Mouse (Mus musculus) heart, embryonic 12.5 days (tissue): ENCODE measurements around the gene Eefsec. TPM values are rescaled to one million over a fixed set of nuclear protein-coding genes. Genes with fewer than 3 reads are reported as not detected.
A peak's percentile ranks its signal among the peaks of the same experiment; 100 is the strongest.

Source experiments
- ATAC-seq: fragments of 200-750 bp; cut with Nextera tagmentation; 2 replicates; pipeline ENCODE4 v1.8.0; 2017; ENCODE audit warnings: moderate TSS enrichment, moderate library complexity; ENCODE audit not compliant: insufficient number of reproducible peaks, low FRiP score
- H3K27ac ChIP-seq: fragments of 300-500 bp; sonication (generic); 2 replicates; pipeline ENCODE4 v1.5.1; 2016; ENCODE audit warnings: mild to moderate bottlenecking, moderate library complexity; ENCODE audit not compliant: poor library complexity, severe bottlenecking
- H3K27me3 ChIP-seq: fragments of 300-500 bp; sonication (generic); replicated peaks from 2 replicates; pipeline ENCODE4 v1.6.1; 2016; ENCODE audit warnings: mild to moderate bottlenecking, moderate library complexity
- H3K36me3 ChIP-seq: fragments of 300-500 bp; sonication (generic); 2 replicates; pipeline ENCODE4 v1.6.1; 2016; ENCODE audit warnings: mild to moderate bottlenecking, moderate library complexity
- H3K4me1 ChIP-seq: fragments of 300-500 bp; sonication (generic); replicated peaks from 2 replicates; pipeline ENCODE4 v1.6.1; 2016; ENCODE audit warnings: mild to moderate bottlenecking
- H3K4me2 ChIP-seq: fragments of 300-500 bp; sonication (generic); 2 replicates; pipeline ENCODE4 v1.6.1; 2016; ENCODE audit warnings: mild to moderate bottlenecking, moderate library complexity
- H3K4me3 ChIP-seq: fragments of 300-500 bp; sonication (generic); 2 replicates; pipeline ENCODE4 v1.5.1; 2016; ENCODE audit warnings: mild to moderate bottlenecking
- H3K9ac ChIP-seq: fragments of 300-500 bp; sonication (generic); 2 replicates; pipeline ENCODE4 v1.6.1; 2016; ENCODE audit warnings: mild to moderate bottlenecking, moderate library complexity
- H3K9me3 ChIP-seq: fragments of 300-500 bp; sonication (generic); replicated peaks from 2 replicates; pipeline ENCODE4 v1.6.1; 2016; ENCODE audit warnings: mild to moderate bottlenecking, moderate library complexity
- WGBS: fragments of 180-500 bp; shearing (Covaris S2); methylation state at CpG from one replicate; pipeline ENCODE4 v1.1.7; 2016; 5-methylcytosine and 5-hydroxymethylcytosine counted together
- polyA plus RNA-seq: library from polyadenylated mRNA; unstranded; fragments of >200 nt; fragmentation: Nextera tagmentation; extraction: Ambion mirVana; gene quantifications from 2 replicates; pipeline ENCODE4 v1.2.1, GENCODE M21; 2016

Eefsec gene
- polyA plus RNA-seq, 1 experiment from 2014 or later, result 18.5 TPM

DNA sequence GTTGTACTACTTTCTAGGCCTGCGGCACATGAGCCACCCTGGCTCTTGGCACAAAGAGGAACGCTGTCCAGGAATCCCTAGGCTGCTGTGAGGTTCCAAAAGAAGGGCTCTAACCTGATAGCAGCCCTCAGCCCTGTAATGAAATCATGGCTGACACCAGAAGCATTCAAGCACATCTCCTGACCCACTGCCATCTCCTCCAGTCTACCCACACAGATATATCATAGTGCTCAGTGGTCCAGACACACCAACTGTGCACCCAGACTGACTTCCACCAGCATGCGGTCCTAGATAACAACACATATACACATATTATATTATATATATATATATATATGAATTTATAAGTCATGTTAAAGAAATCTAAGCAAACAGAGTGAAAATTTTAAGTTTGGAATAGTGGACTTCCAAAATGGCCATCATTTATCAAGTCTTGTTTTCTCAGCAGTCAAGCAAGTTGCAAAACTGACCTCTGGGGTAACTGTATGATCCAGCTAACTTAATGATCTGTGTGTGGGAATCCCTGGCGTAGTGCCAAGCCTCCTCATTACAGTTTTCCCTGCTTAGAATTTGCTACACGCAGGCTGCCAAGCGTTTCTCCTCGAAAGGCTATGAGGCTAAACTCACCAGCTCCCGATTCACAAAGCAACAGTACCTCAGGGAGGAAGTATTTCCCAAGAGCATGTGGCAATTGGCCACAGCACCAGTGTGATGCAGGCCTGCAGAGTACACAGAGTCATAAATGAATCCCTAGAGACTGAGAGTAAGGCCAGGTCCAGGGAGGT lies 76.3 kb downstream of the Eefsec start:
- 72% methylated on average over 8 of the region's 8 CpGs for WGBS

DNA sequence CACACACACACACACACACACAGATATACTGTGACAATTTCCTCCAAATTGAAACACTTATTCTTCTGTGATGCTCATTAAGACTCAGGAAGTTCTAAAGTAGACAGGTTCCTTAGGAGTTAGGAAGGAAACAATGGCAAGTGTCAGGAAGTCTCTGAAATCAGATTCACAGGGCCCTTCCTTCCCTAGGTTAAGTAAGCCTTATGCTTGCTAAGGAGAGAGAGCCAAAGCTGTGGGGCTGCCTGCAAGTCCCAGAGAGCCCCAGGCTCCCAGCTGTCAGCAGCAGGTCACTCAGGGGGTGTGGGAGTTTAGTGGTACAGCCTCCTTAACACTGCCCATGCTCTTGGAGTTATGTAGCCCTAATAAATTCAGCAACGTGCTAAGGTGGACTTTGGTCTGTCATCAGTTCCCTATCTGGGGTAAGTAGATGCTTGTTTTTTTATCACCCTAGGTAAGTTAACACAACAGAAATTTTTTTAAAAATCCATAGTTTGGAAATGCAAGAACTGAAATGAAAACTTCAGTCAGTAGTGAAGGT lies 82.8 kb downstream of the Eefsec start:
- 39% methylated on average over 1 of the region's 1 CpGs for WGBS
- H3K9ac ChIP-seq, result no peak overlapping the region
- no peaks in the 10 kb centered on the region; the same call in 1 of the 2 replicates for H3K4me1 ChIP-seq
- H3K9me3 ChIP-seq, result no peaks in the 10 kb centered on the region
- H3K27ac ChIP-seq, result no peak overlapping the region
- H3K4me2 ChIP-seq, result no peak overlapping the region
- no peaks in the 10 kb centered on the region for H3K27me3 ChIP-seq
- H3K4me3 ChIP-seq, result no peak overlapping the region
- ATAC-seq, result no peak
- H3K36me3 ChIP-seq, result no peaks in the 10 kb centered on the region

More for the DNA sequence above, 76.3 kb downstream of the Eefsec start:
- H3K9ac ChIP-seq, result 0 out of 2 replicates have a peak overlapping the region, but pooled peaks have one; percentile 11
- H3K27ac ChIP-seq, result no peak overlapping the region
- H3K36me3 ChIP-seq, result no peaks in the 10 kb centered on the region
- H3K4me3 ChIP-seq, result no peak overlapping the region
- H3K4me2 ChIP-seq, result no peak overlapping the region
- no peaks in the 10 kb centered on the region for H3K9me3 ChIP-seq
- no peaks in the 10 kb centered on the region for H3K27me3 ChIP-seq
- ATAC-seq, result no peak
- H3K4me1 ChIP-seq, result peaks cover 5% of the 10 kb centered on the region

DNA sequence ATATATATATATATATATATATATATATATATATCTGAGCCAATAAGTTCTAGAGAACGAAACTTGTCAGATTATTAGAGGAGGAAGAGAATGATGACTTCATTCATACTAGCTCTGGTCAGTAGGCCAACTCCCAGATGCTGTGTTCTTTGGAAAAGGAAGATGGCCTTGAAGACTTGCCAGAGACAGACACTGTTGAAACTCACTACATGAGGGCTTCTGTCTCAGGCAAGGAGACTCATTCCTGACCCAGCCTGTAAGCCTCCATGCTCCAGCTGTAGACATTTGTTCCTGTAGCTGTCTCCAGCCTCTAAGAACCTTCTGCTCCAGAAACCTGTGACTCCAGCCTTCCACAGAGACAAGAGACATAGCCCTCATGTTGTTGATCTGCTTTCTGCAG lies 85.2 kb downstream of the Eefsec start:
- H3K4me2 ChIP-seq, result no peak overlapping the region
- H3K4me1 ChIP-seq, result no peaks in the 10 kb centered on the region; the same call in 1 of the 2 replicates
- H3K27me3 ChIP-seq, result no peaks in the 10 kb centered on the region
- H3K9ac ChIP-seq, result no peak overlapping the region
- 89% methylated on average over 1 of the region's 1 CpGs for WGBS
- H3K9me3 ChIP-seq, result no peaks in the 10 kb centered on the region
- H3K36me3 ChIP-seq, result no peaks in the 10 kb centered on the region
- no peak overlapping the region for H3K27ac ChIP-seq
- H3K4me3 ChIP-seq, result no peak overlapping the region
- no peak for ATAC-seq

DNA sequence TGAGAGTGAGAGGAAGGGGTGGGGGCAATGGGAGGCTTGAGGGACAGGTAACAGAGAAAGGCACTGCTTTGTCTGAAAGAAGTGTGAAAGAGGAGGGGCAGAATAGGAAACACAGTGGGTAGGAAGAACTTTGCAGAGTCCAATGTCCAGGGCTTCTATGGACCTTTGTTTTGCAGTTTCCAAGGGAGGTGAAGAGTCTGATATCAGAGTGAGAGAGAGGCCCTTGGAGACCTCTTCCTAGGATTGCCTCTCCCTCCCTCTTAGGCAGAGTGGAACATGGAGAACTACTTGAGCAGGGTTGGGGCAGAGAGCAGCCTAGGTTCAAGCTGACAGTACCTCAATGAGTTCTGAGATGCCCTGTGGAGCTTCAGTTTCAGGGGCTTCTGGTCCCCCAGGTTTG lies 88.1 kb downstream of the Eefsec start:
- H3K27ac ChIP-seq, result no peak overlapping the region
- no peak overlapping the region for H3K4me2 ChIP-seq
- H3K4me1 ChIP-seq, result peaks cover 6% of the 10 kb centered on the region
- no peak overlapping the region for H3K4me3 ChIP-seq
- H3K9ac ChIP-seq, result no peak overlapping the region
- peaks cover 4% of the 10 kb centered on the region; the same call in 1 of the 2 replicates for H3K36me3 ChIP-seq
- ATAC-seq, result no peak
- H3K9me3 ChIP-seq, result no peaks in the 10 kb centered on the region
- H3K27me3 ChIP-seq, result no peaks in the 10 kb centered on the region

DNA sequence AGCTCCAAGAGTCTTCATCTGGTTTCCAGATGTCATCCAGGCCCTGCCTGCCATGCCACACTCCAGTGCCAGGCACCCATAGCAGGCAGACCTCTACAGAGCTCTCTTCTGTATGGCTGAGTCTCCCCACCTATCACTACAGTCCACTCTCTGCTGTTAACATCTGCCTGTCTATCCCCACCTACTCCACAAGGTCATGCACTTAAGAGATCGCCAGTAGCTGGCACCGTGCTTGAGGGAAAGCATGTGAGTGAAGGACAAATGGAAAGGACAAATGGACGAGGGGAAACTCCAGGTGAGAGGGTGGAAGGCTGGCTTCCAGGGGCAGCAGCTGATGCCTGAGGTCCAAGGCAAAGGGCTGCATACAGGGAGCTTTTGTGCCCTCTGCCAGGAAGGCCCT lies 90.5 kb downstream of the Eefsec start:
- Histone ChIP-seq H3K9ac (no peak overlapping the region), H3K4me3 (no peak overlapping the region), H3K4me2 (no peak overlapping the region), H3K4me1 (peaks cover 6% of the 10 kb centered on the region), H3K36me3 (peaks cover 4% of the 10 kb centered on the region; the same call in 1 of the 2 replicates), H3K27me3 (no peaks in the 10 kb centered on the region), H3K27ac (no peak overlapping the region), H3K9me3 (no peaks in the 10 kb centered on the region)
- ATAC-seq, result no peak
- 39% methylated on average over 3 of the region's 3 CpGs for WGBS

DNA sequence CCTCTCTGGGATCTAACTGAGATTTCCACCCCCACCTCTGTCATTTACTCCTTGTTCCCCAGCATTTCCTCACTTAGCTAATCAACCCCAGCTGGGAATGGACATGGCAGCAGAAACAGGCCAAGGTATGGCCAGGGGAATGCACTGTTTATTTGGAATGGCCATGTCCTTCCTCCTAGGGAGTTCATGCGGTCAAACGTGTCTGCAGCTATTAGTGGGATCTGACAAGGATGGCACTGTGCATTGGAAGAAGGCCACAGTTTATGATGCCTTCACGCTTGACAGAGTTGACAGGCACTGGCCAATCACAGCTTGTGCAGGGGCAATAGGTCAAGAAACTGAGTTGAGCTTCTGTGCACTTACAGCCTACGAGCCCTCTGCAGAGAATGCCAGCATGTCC lies 93.8 kb downstream of the Eefsec start:
- no peaks in the 10 kb centered on the region for H3K9me3 ChIP-seq
- 64% methylated on average over 4 of the region's 4 CpGs for WGBS
- H3K36me3 ChIP-seq, result peaks cover 4% of the 10 kb centered on the region; the same call in 1 of the 2 replicates
- H3K27ac ChIP-seq, result no peak overlapping the region
- no peak overlapping the region for H3K4me3 ChIP-seq
- no peak overlapping the region for H3K9ac ChIP-seq
- H3K27me3 ChIP-seq, result no peaks in the 10 kb centered on the region
- no peak overlapping the region for H3K4me2 ChIP-seq
- ATAC-seq, result no peak
- peaks cover 6% of the 10 kb centered on the region for H3K4me1 ChIP-seq

DNA sequence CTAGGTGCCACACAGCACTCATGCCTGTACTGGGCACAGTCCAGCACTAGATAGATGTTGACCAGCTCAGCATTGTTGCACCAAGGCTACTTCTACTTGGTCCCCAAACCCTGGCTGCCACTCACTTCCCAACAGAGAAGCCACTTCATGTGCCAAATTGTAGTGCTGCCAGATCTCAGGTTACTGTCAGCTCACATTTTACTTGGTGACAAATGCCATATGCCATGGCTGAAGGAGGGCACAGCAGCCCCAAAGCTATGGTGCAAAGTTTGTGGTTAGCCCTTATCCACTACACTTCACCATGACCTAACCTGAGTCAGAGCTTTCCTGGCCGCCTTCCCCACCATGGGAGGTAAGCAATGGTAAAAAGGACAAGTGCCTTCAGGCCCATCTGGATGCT lies 99.6 kb downstream of the Eefsec start:
- 91% methylated on average over 1 of the region's 1 CpGs for WGBS
- Histone ChIP-seq H3K9ac (no peak overlapping the region), H3K27me3 (no peaks in the 10 kb centered on the region), H3K4me1 (peaks cover 26% of the 10 kb centered on the region), H3K36me3 (no peaks in the 10 kb centered on the region), H3K4me3 (no peak overlapping the region), H3K4me2 (no peak overlapping the region), H3K9me3 (no peaks in the 10 kb centered on the region), H3K27ac (no peak overlapping the region)
- ATAC-seq, result no peak

DNA sequence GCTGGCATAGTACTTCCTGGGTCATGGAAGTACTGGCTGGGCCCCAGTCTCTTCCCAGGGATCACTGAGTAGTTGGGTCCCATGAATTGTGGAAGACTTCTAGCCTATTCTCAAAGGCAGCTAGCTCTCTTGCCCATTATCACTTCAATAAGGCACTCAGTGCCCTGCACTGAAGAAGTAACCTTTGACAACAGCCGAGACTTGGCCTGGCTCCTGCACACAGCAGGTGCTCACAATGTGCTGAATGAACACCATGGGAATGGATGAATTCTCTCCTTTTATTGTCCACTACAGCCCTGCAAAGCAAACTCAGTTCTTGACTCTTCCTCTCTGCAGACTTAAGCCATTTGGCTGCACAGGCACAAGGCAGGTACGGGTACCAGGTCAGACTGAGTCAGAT lies 101.0 kb downstream of the Eefsec start:
- H3K36me3 ChIP-seq, result no peaks in the 10 kb centered on the region
- H3K4me1 ChIP-seq, result peaks cover 32% of the 10 kb centered on the region

DNA sequence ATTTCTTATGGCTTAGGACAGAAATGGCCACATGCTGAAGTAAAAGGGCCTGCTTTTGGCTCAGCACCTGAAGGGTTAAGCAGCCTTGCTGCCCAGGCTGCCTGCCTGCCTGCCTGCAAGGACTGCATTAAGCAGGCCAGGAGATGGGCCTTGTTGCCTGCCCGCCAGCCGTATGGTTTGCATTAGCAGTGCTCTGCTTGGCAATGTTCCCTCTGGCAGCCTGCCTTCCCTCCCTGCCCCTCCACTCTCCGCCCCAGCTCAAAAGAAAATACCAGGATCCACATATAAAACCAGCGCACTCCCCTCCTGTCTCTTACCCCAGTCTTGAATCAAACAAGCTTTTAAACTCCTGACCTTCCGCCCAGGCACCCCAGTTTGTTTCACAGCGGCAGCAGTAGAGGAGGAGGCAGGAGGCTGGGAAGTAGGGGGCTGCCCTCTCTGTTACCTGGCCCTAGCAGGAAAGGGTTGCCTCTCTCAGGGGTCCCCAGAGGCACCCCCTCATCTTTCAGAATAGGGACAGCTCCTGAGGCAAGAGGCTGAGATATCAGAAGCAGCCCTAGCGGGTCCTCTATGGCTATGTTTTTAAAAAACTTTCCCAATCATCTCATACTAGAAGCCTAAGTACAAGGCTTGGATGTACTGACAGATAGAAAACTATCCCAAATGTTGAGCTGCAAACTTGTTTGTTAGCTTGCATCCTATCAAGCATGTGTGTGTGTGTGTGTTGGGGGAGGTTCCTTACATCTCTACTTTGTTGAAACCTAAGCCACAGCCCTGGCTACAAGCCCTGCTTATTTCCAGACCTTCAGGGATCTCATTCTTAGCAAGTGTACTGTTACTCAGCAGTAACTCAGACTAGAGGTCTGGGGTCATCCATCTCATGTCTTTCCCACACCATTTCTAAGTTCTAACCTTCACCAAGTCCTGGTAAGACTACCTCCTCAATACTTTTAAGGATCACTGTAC lies 102.6 kb downstream of the Eefsec start:
- H3K4me2 ChIP-seq, result peak overlapping the region; percentile 43
- peaks cover 32% of the 10 kb centered on the region for H3K4me1 ChIP-seq
- WGBS, result 28% methylated on average over 7 of the region's 7 CpGs
- H3K36me3 ChIP-seq, result no peaks in the 10 kb centered on the region
- H3K9me3 ChIP-seq, result no peaks in the 10 kb centered on the region
- H3K9ac ChIP-seq, result no peak overlapping the region
- no peaks in the 10 kb centered on the region for H3K27me3 ChIP-seq
- no peak overlapping the region for H3K4me3 ChIP-seq
- peak; percentile 79 for ATAC-seq
- peak overlapping the region; percentile 78 for H3K27ac ChIP-seq

More for the DNA sequence above, 101.0 kb downstream of the Eefsec start:
- no peak overlapping the region for H3K9ac ChIP-seq
- H3K27ac ChIP-seq, result no peak overlapping the region
- H3K4me2 ChIP-seq, result no peak overlapping the region
- H3K9me3 ChIP-seq, result no peaks in the 10 kb centered on the region
- ATAC-seq, result no peak
- no peaks in the 10 kb centered on the region for H3K27me3 ChIP-seq
- H3K4me3 ChIP-seq, result no peak overlapping the region
- WGBS, result 79% methylated on average over 2 of the region's 2 CpGs

DNA sequence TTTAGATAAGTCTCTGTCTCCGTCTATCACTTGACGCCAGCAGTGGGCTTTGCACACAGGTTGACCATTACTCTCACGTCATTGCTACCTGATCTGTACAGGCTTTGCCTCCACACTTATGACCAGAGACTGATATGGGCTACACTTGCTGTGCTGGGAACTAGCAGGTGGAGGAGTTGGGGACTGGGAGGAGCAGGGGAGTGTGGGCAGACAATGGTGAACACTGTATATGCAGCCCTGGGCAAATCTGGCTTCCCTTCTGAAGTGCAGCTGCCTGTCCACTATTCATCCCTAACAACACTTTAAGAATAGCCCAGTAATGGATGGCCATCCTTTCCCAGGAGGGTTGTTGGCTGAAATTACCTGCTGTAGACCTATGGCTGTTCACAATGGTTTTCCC lies 103.4 kb downstream of the Eefsec start:
- ATAC-seq, result no peak
- Histone ChIP-seq H3K9me3 (no peaks in the 10 kb centered on the region), H3K4me1 (peaks cover 32% of the 10 kb centered on the region), H3K27me3 (no peaks in the 10 kb centered on the region), H3K9ac (no peak overlapping the region), H3K27ac (peak overlapping the region; percentile 78; the same call in 1 of the 2 replicates), H3K36me3 (no peaks in the 10 kb centered on the region), H3K4me3 (no peak overlapping the region), H3K4me2 (no peak overlapping the region)
- 70% methylated on average over 3 of the region's 3 CpGs for WGBS

DNA sequence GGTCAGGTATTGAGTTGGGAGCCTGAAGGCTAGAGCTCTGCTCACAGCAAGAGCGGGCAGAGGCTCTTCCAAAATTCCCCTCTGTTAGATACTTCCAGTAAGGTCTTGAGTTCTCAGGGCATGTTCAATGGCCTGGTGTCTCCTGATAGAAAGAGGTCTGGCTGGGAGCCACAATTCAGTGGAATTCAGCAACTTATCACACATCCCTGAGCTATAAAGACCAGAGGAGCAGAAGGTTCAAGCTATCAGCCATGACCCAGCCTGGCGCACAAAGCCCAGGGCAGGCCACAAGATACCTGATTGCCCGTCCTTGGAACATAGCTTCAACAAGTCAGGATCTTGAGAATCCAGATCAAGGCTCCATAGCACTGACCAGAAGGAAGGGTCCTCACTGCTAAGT lies 105.2 kb downstream of the Eefsec start:
- H3K36me3 ChIP-seq, result no peaks in the 10 kb centered on the region
- no peak overlapping the region for H3K4me2 ChIP-seq
- H3K27ac ChIP-seq, result no peak overlapping the region
- no peak overlapping the region for H3K4me3 ChIP-seq
- 71% methylated on average over 3 of the region's 3 CpGs for WGBS
- peaks cover 32% of the 10 kb centered on the region for H3K4me1 ChIP-seq
- no peak for ATAC-seq
- H3K27me3 ChIP-seq, result no peaks in the 10 kb centered on the region
- H3K9ac ChIP-seq, result no peak overlapping the region
- H3K9me3 ChIP-seq, result no peaks in the 10 kb centered on the region
